Mouse (Mus musculus): ENCODE data around the gene 4930404H24Rik. TPM values are rescaled to one million over a fixed set of nuclear protein-coding genes. Genes with fewer than 3 reads are reported as not detected.

4930404H24Rik gene
- 1 to 10 TPM in 1 of 4 experiments, not detected in 3; 1.8 TPM for total RNA-seq (2022)

- peak in 1 of 2 experiments; percentile 67 for DNase-seq (ENCODE audit: low spot score in 2 of 2)
These were observed at the start of gene 4930404H24Rik for GRCm38 (mm10) chr2:153492573-153493392. Gene 4930404H24Rik (plus strand): TSS chr2:153492790.

GRCm38 (mm10) chr2:153443434-153444240, 49.0 kb upstream of the 4930404H24Rik start:
- no peak for DNase-seq (ENCODE audit: low spot score in 2 of 2)

- peak in 1 of 2 experiments; percentile 40 for DNase-seq (ENCODE audit: low spot score in 2 of 2)
These were observed 48.1 kb upstream of the 4930404H24Rik start for GRCm38 (mm10) chr2:153444254-153445136.

GRCm38 (mm10) chr2:153445137-153446016, 47.2 kb upstream of the 4930404H24Rik start:
- no peak for DNase-seq (ENCODE audit: low spot score in 2 of 2)

GRCm38 (mm10) chr2:153446017-153446408, 46.6 kb upstream of the 4930404H24Rik start:
- peak; percentile 56 to 67 for DNase-seq (ENCODE audit: low spot score in 2 of 2)

- DNase-seq (ENCODE audit: low spot score in 2 of 2): no peak
These were observed 46.1 kb upstream of the 4930404H24Rik start for GRCm38 (mm10) chr2:153446476-153446875.

GRCm38 (mm10) chr2:153447719-153448118, 44.9 kb upstream of the 4930404H24Rik start:
- DNase-seq (ENCODE audit: low spot score in 2 of 2): no peak

GRCm38 (mm10) chr2:153448519-153448918, 44.1 kb upstream of the 4930404H24Rik start:
- no peak for DNase-seq (ENCODE audit: low spot score in 2 of 2)

GRCm38 (mm10) chr2:153453961-153454759, 38.4 kb upstream of the 4930404H24Rik start:
- no peak for DNase-seq (ENCODE audit: low spot score in 2 of 2)

- DNase-seq (ENCODE audit: low spot score in 2 of 2): no peak
These were observed 37.6 kb upstream of the 4930404H24Rik start for GRCm38 (mm10) chr2:153454841-153455506.

GRCm38 (mm10) chr2:153457467-153457866, 35.1 kb upstream of the 4930404H24Rik start:
- no peak for DNase-seq (ENCODE audit: low spot score in 2 of 2)

GRCm38 (mm10) chr2:153458022-153458441, 34.6 kb upstream of the 4930404H24Rik start:
- no peak for DNase-seq (ENCODE audit: low spot score in 2 of 2)

GRCm38 (mm10) chr2:153463257-153463656, 29.3 kb upstream of the 4930404H24Rik start:
- DNase-seq (ENCODE audit: low spot score in 2 of 2): no peak

GRCm38 (mm10) chr2:153467372-153467771, 25.2 kb upstream of the 4930404H24Rik start:
- no peak for DNase-seq (ENCODE audit: low spot score in 2 of 2)

GRCm38 (mm10) chr2:153469317-153469716, 23.3 kb upstream of the 4930404H24Rik start:
- DNase-seq (ENCODE audit: low spot score in 2 of 2): no peak

GRCm38 (mm10) chr2:153469764-153470163, 22.8 kb upstream of the 4930404H24Rik start:
- no peak for DNase-seq (ENCODE audit: low spot score in 2 of 2)

GRCm38 (mm10) chr2:153470983-153471382, 21.6 kb upstream of the 4930404H24Rik start:
- DNase-seq (ENCODE audit: low spot score in 2 of 2): no peak

All from layer of hippocampus, adult 8-10 months (tissue).